Mouse (Mus musculus): ENCODE results near the gene Rtn4rl1. TPM values are rescaled to one million over a fixed set of nuclear protein-coding genes. Genes with fewer than 3 reads are reported as not detected.

The Rtn4rl1 gene
- polyA plus RNA-seq (2014; fragmentation: Illumina TruSeq; extraction: RNeasy Lipid Tissue Mini Kit (QIAGEN cat#74804); ENCODE audit: low read depth, low replicate concordance): 5.8 TPM

DNA sequence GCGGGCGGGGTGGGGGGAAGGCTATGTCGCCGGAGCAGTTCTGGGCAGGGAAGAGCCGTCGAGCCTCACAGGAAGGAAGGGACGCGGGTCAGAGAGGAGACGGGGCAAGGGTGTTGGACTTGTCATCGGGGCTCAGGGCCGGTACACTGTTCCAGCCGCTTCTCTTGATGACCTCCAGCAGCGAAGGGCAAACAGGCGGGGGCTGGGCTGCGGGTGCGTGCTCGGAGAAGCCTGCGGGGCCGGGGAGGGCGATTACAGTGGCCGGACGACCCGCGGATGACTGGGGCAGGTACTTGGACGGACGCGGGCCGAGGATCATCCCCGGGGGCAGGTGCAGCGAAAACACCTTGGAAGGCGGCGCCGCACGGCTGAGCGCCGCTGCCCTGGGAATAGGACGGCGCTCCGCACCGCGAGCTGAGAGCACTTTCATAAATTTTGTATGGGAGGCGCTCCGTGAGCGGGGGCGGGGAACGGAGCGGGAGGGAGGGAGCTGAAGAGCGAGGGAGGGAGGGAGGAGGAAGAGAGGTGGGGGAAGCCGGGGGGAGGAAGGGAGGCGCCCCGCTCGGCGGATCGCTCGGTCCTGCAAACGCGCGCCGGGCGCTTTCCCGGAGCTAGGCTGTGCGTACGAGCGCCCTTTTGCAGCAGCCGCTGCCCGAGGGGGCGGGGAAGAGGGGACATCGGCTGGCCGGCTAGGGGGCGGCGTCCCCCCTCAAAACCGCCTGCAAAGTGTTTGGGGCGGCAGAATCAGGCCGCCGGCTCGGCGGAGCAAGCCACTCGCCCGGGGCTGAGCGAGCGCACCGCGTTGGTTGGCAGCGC is at the start of gene Rtn4rl1:
Rtn4rl1 (plus strand) TSS at position 528 of the 816 bp plus-strand sequence.

DNA sequence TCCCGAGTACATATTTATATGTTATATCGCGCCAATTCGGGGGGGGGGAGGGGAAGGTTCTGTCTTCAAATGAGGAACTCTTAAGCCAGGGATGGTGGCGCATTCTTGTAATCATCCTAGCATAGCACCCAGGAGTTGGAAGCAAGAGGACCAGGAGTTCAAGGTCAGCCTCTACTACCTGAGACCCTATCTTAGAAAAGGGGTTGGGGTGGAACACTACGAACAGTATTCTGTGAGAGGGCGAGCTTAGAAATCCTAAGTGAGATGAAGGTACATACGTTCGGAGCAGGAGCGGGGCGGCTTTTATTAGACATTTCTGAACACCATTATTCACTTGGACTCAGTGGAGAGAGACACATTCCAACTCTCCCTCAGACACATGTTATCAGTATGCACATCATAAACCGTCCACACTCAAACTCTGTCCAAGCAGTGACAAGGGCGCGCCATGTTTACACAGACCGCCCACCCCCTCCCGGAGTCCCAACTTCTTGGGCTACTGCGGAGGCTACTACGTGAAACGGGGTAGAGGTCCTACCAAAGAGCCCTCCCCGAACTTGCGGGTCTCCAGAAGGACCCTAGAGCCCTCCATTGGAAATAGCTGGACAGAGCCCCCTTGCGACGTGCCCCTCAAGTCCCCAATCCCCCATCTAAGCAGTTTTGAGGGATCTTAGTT is 24.0 kb upstream of the Rtn4rl1 start, which contains the start of gene Hic1:
Hic1 (minus strand) TSS at position 115 of the 676 bp plus-strand sequence.

DNA sequence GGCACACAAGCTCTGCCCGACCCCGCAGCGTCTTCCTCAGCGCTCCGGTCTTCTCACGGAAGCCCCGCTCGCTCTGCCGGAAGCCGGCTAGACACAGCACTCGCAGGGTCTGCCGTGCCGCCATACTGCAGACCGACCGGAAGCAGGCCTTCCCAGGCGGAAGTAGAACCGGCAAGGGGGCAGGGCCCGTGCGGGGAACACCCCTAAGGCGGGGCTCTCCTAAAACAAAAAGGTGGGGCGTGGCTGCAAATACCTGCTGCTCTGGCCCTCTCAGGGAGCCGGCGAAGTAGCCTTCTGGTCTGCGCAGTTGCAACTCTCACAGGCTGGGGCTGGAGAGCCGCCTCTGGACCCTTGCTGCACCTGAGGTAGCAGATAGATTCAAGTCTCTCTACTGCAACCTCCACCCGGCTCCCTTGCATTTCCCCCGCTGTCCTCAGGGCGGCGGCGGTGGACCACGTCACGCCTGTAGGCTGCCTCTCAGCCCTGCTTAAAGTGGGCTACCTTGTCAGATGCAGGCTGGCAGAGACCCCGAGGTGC is 14.8 kb upstream of the Rtn4rl1 start, which contains the start of gene Ovca2:
Ovca2 (minus strand) TSS at position 164 of the 537 bp plus-strand sequence.

GRCm38 (mm10) chr11:75190905-75191441 is 2.6 kb upstream of the Rtn4rl1 start, which contains the start of gene Dph1:
TSS of gene Dph1 (minus strand) at chr11:75191241.

Other genes with a start within 250 kb of the Rtn4rl1 start
- 11.8 TPM for gene Hic1, start 24.3 kb upstream of the Rtn4rl1 start, polyA plus RNA-seq (2014; fragmentation: Illumina TruSeq; extraction: RNeasy Lipid Tissue Mini Kit (QIAGEN cat#74804); ENCODE audit: low read depth, low replicate concordance)
- 10.8 TPM for gene Ovca2, start 14.9 kb upstream of the Rtn4rl1 start, polyA plus RNA-seq (2014; fragmentation: Illumina TruSeq; extraction: RNeasy Lipid Tissue Mini Kit (QIAGEN cat#74804); ENCODE audit: low read depth, low replicate concordance)
- 12.1 TPM for gene Dph1, start 2.5 kb upstream of the Rtn4rl1 start, polyA plus RNA-seq (2014; fragmentation: Illumina TruSeq; extraction: RNeasy Lipid Tissue Mini Kit (QIAGEN cat#74804); ENCODE audit: low read depth, low replicate concordance)
- gene Rpa1, start 154.5 kb downstream of the Rtn4rl1 start, polyA plus RNA-seq (2014; fragmentation: Illumina TruSeq; extraction: RNeasy Lipid Tissue Mini Kit (QIAGEN cat#74804); ENCODE audit: low read depth, low replicate concordance): 52.9 TPM
- 5.5 TPM for gene Smyd4, start 154.7 kb downstream of the Rtn4rl1 start, polyA plus RNA-seq (2014; fragmentation: Illumina TruSeq; extraction: RNeasy Lipid Tissue Mini Kit (QIAGEN cat#74804); ENCODE audit: low read depth, low replicate concordance)
- gene Serpinf1, start 228.9 kb downstream of the Rtn4rl1 start, polyA plus RNA-seq (2014; fragmentation: Illumina TruSeq; extraction: RNeasy Lipid Tissue Mini Kit (QIAGEN cat#74804); ENCODE audit: low read depth, low replicate concordance): 70.7 TPM
- gene Serpinf2, start 245.8 kb downstream of the Rtn4rl1 start, polyA plus RNA-seq (2014; fragmentation: Illumina TruSeq; extraction: RNeasy Lipid Tissue Mini Kit (QIAGEN cat#74804); ENCODE audit: low read depth, low replicate concordance): 0.34 TPM